Mouse (Mus musculus) granulocyte monocyte progenitor cell, adult 5-6 weeks (primary cell): ENCODE data around the gene Cops7a. TPM values are rescaled to one million over a fixed set of nuclear protein-coding genes. Genes with fewer than 3 reads are reported as not detected.

ENCODE experiments used
- ATAC-seq: replicated peaks from 2 replicates; pipeline ENCODE4 v1.8.0; 2016; ENCODE audit warnings: mild to moderate bottlenecking, moderate TSS enrichment, inconsistent platforms; ENCODE audit not compliant: poor library complexity, severe bottlenecking
- total RNA-seq, 2 experiments: library from RNA; stranded (forward) in 1 of 2; stranded (reverse) in 1 of 2; fragments of 200-712, 200-1000 nt in 1 of 2; fragments of >200 nt in 1 of 2; fragmentation: Nextera tagmentation in 1 of 2; gene quantifications; 2 replicates each; pipeline ENCODE4 v1.2.3; 2014 to 2017

Gene Cops7a
- total RNA-seq, 2 experiments from 2014 or later, result 52.0 to 96.6 TPM

GRCm38 (mm10) chr6:124961021-124961420, 4.3 kb downstream of the Cops7a start:
- no peak for ATAC-seq

GRCm38 (mm10) chr6:124959960-124960359, 5.4 kb downstream of the Cops7a start:
- ATAC-seq, result no peak

- ATAC-seq, result no peak
Measured at GRCm38 (mm10) chr6:124958127-124958526, 7.2 kb downstream of the Cops7a start.

- ATAC-seq, result no peak
Measured at GRCm38 (mm10) chr6:124955212-124955611, 10.1 kb downstream of the Cops7a start.

- no peak for ATAC-seq
Measured at GRCm38 (mm10) chr6:124953991-124954715, 11.2 kb downstream of the Cops7a start.

GRCm38 (mm10) chr6:124943526-124943925, 21.8 kb downstream of the Cops7a start:
- ATAC-seq, result no peak

- ATAC-seq, result no peak
Measured at GRCm38 (mm10) chr6:124941679-124942078, 23.7 kb downstream of the Cops7a start.

GRCm38 (mm10) chr6:124938554-124938953, 26.8 kb downstream of the Cops7a start:
- no peak for ATAC-seq

GRCm38 (mm10) chr6:124937493-124937892, 27.8 kb downstream of the Cops7a start:
- ATAC-seq, result no peak

- ATAC-seq, result no peak
Measured at GRCm38 (mm10) chr6:124936681-124937080, 28.7 kb downstream of the Cops7a start.

GRCm38 (mm10) chr6:124934670-124935069, 30.7 kb downstream of the Cops7a start:
- ATAC-seq, result no peak

GRCm38 (mm10) chr6:124933127-124933526, 32.2 kb downstream of the Cops7a start:
- ATAC-seq, result no peak

GRCm38 (mm10) chr6:124932314-124932695, 33.0 kb downstream of the Cops7a start:
- no peak for ATAC-seq

GRCm38 (mm10) chr6:124931525-124932313, 33.6 kb downstream of the Cops7a start:
- ATAC-seq, result peak; percentile 13; the same call in 1 of the 2 replicates

GRCm38 (mm10) chr6:124930754-124931524, 34.4 kb downstream of the Cops7a start, which contains the start of gene Mlf2:
Gene Mlf2 (plus strand): TSS chr6:124931386.
- ATAC-seq, result peak; percentile 80

GRCm38 (mm10) chr6:124930231-124930630, 35.1 kb downstream of the Cops7a start:
- ATAC-seq, result no peak

- ATAC-seq, result no peak
Measured at GRCm38 (mm10) chr6:124925941-124926340, 39.4 kb downstream of the Cops7a start.

- ATAC-seq, result no peak
Measured at GRCm38 (mm10) chr6:124925173-124925793, 40.1 kb downstream of the Cops7a start.

- ATAC-seq, result peak; percentile 65
Measured at GRCm38 (mm10) chr6:124921539-124921938, 43.8 kb downstream of the Cops7a start.
